In the genomic region with DNA sequence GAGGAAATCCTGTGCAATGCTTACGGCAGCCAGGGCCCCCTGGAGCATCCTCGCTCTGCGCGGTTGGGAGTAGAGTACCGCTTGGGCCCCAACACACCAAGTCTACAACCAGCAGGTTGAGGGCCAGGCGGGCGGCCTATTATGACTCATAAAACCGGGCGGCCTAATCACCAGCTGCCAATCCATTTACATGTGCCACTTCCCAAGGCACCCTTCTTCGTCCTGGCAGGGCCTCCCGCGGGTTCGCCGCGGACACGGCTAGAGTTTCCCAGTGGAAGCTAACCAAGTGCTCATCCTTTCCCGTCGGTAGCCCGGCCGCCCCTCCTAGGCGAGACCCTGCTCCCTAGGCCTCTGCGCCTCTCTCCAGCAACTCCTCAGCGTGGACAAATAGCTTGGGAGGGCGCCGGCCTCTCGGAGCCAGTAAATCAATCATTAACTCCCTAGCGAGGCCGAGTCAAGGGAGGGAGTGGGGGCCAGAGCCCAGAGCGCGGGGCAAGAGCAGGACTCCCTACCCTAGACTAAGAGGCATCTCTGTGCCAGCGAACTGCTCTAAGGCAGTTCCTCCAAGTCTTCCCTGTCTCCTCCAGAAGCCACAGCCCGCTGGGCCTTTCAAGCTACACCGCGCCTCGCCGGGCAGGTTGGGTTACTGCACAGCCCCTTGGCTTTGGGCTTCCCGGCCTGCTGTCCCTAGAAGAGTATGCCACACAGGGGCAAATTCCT, we compare ENCODE assay signal across 8 mouse cellular contexts.
DNase-seq lines count a peak whose midpoint lies in the region; ATAC-seq and TF ChIP-seq lines count a peak whose summit lies in the region.

No protein-coding gene starts in this region.

- no peak overlapping the region for H3K4me3 ChIP-seq in lung, adult 2 months (replicated peaks; ENCODE audit: extremely low read depth, low read depth, low read length)
- peak overlapping the region; percentile 52 for H3K4me3 ChIP-seq in forebrain, embryonic 16.5 days (replicated peaks; ENCODE audit: low read length)
- no peak overlapping the region for H3K4me3 ChIP-seq in lung, postnatal 0 days (ENCODE audit: low read depth, low read length)

- ATAC-seq in forebrain, embryonic 16.5 days: peak; percentile 8
- ATAC-seq in lung, postnatal 0 days: peak; percentile 7; the same call in 1 of the 2 replicates

- WGBS in lung, adult 2 months: 14% methylated on average over 37 of the region's 37 CpGs
- WGBS in forebrain, embryonic 16.5 days: 8% methylated on average over 37 of the region's 37 CpGs
- 8% methylated on average over 31 of the region's 37 CpGs for WGBS in lung, postnatal 0 days

- TF ChIP-seq POLR2A in lung, adult 2 months (IDR thresholded peaks at IDR 0.05; ENCODE audit: borderline replicate concordance, extremely low read depth, low read depth, low read length): no peak

- H3K27me3 ChIP-seq in forebrain, embryonic 16.5 days (replicated peaks; ENCODE audit: control insufficient read depth, insufficient read depth, low read length): peaks cover 14% of the 10 kb centered on the region; the same call in 1 of the 2 replicates
- 0 out of 2 replicates have a peak, but pooled peaks cover 10% of the 10 kb centered on the region for H3K27me3 ChIP-seq in lung, postnatal 0 days (replicated peaks; ENCODE audit: insufficient read depth, low read length)

- peaks cover 15% of the 10 kb centered on the region for H3K4me1 ChIP-seq in lung, adult 2 months (ENCODE audit: control insufficient read depth, insufficient read depth, low read length)
- peaks cover 31% of the 10 kb centered on the region for H3K4me1 ChIP-seq in forebrain, embryonic 16.5 days (replicated peaks; ENCODE audit: control insufficient read depth, insufficient read depth, low read length)
- H3K4me1 ChIP-seq in lung, postnatal 0 days (ENCODE audit: insufficient read depth, low read depth, low read length): no peaks in the 10 kb centered on the region; the same call in 1 of the 2 replicates

- no peaks in the 10 kb centered on the region for H3K9me3 ChIP-seq in forebrain, embryonic 16.5 days (ENCODE audit: control insufficient read depth, low read length)
- no peaks in the 10 kb centered on the region for H3K9me3 ChIP-seq in lung, postnatal 0 days (ENCODE audit: low read length)

- no peak overlapping the region; the same call in 1 of the 2 replicates for H3K9ac ChIP-seq in forebrain, embryonic 16.5 days (replicated peaks; ENCODE audit: low read depth, low read length)
- no peak overlapping the region for H3K9ac ChIP-seq in lung, postnatal 0 days (replicated peaks; ENCODE audit: low read depth)

- no peak for TF ChIP-seq EP300 in lung, postnatal 0 days (IDR thresholded peaks at IDR 0.05)

- TF ChIP-seq CTCF in lung, adult 2 months (IDR thresholded peaks at IDR 0.05; ENCODE audit: insufficient read depth, low read length): no peak
- peak; percentile 18 for TF ChIP-seq CTCF in lung, postnatal 0 days (IDR thresholded peaks at IDR 0.05)

- no peaks in the 10 kb centered on the region for H3K36me3 ChIP-seq in forebrain, embryonic 16.5 days (ENCODE audit: control insufficient read depth, insufficient read depth)
- no peaks in the 10 kb centered on the region for H3K36me3 ChIP-seq in lung, postnatal 0 days (ENCODE audit: insufficient read depth, low read length)

- peak; percentile 45 for DNase-seq in lung, adult 2 months
- no peak for DNase-seq in lung, postnatal 25 days (ENCODE audit: low spot score)
- DNase-seq in adrenal gland, adult 8-10 months: peak; percentile 45
- peak; percentile 77 to 83 for DNase-seq in kidney, adult 8-10 months
- DNase-seq in lung, postnatal 0 days (ENCODE audit: low spot score): peak; percentile 42
- DNase-seq in thymus, postnatal 0 days (ENCODE audit: low spot score): peak; percentile 21
- DNase-seq in T-cell, adult 2 months (ENCODE audit: low spot score): no peak

- H3K27ac ChIP-seq in forebrain, embryonic 16.5 days (ENCODE audit: low read length): peak overlapping the region; percentile 95
- peak overlapping the region; percentile 92 for H3K27ac ChIP-seq in lung, postnatal 0 days (ENCODE audit: low read length)

- peak overlapping the region; percentile 80 for H3K4me2 ChIP-seq in forebrain, embryonic 16.5 days (ENCODE audit: low read length)
- peak overlapping the region; percentile 83 for H3K4me2 ChIP-seq in lung, postnatal 0 days (replicated peaks; ENCODE audit: low read depth, low read length)

Comparison
In these comparisons a context has a peak if more than half of its experiments do, and no peak if none do; other contexts are left out.
1. DNase-seq: peak in lung, adult 2 months (single experiment), adrenal gland, adult 8-10 months (single experiment), kidney, adult 8-10 months (2 of 2), lung, postnatal 0 days (single experiment) and thymus, postnatal 0 days (single experiment); none in lung, postnatal 25 days (single experiment) and T-cell, adult 2 months (single experiment).